Mouse (Mus musculus) heart, embryonic 14.5 days (tissue): ENCODE data around the gene Coq8a. TPM values are rescaled to one million over a fixed set of nuclear protein-coding genes. Genes with fewer than 3 reads are reported as not detected.
A peak's percentile ranks its signal among the peaks of the same experiment; 100 is the strongest.

Source experiments
- ATAC-seq: fragments of 200-750 bp; cut with Nextera tagmentation; 2 replicates; pipeline ENCODE4 v1.8.0; 2017; ENCODE audit warnings: low read depth, moderate TSS enrichment; ENCODE audit not compliant: insufficient number of reproducible peaks, insufficient read depth, low FRiP score
- H3K27ac ChIP-seq, 2 experiments: fragments of 200-500 bp in 1 of 2; fragments of 300-500 bp in 1 of 2; sonication (generic) in 1 of 2; replicated peaks in 1 of 2; 2 replicates each; pipeline ENCODE4 v1.5.1; 2012 to 2014; ENCODE audit warnings: low read depth in 2 of 2, low read length in 2 of 2, control low read depth in 1 of 2, mild to moderate bottlenecking in 1 of 2, mixed read lengths in 1 of 2; ENCODE audit not compliant: control insufficient read depth in 1 of 2, insufficient read depth in 1 of 2
- H3K27me3 ChIP-seq: fragments of 300-500 bp; sonication (generic); 2 replicates; pipeline ENCODE4 v1.6.1; 2014; ENCODE audit warnings: mild to moderate bottlenecking, low read length, control low read depth; ENCODE audit not compliant: control insufficient read depth, insufficient read depth
- H3K36me3 ChIP-seq: fragments of 300-500 bp; sonication (generic); 2 replicates; pipeline ENCODE4 v1.6.1; 2014; ENCODE audit warnings: mild to moderate bottlenecking, control low read depth, low read length, mixed read lengths; ENCODE audit not compliant: control insufficient read depth, insufficient read depth
- H3K4me1 ChIP-seq, 2 experiments: fragments of 200-500 bp in 1 of 2; fragments of 300-500 bp in 1 of 2; sonication (generic) in 1 of 2; 2 replicates each; pipeline ENCODE4 v1.6.1; 2012 to 2014; ENCODE audit warnings: low read length in 2 of 2, control low read depth in 1 of 2, mixed read lengths in 1 of 2; ENCODE audit not compliant: control insufficient read depth in 2 of 2, insufficient read depth in 2 of 2
- H3K4me2 ChIP-seq: fragments of 300-500 bp; sonication (generic); 2 replicates; pipeline ENCODE4 v1.6.1; 2014; ENCODE audit warnings: mild to moderate bottlenecking, low read length
- H3K4me3 ChIP-seq, 2 experiments: fragments of 200-500 bp in 1 of 2; fragments of 300-500 bp in 1 of 2; sonication (generic) in 1 of 2; 2 replicates each; pipeline ENCODE4 v1.5.1; 2012 to 2014; ENCODE audit warnings: low read length in 2 of 2, mild to moderate bottlenecking in 2 of 2, control low read depth in 1 of 2, low read depth in 1 of 2, moderate library complexity in 1 of 2; ENCODE audit not compliant: control insufficient read depth in 1 of 2, insufficient read depth in 1 of 2
- H3K9ac ChIP-seq: fragments of 300-500 bp; sonication (generic); 2 replicates; pipeline ENCODE4 v1.6.1; 2014; ENCODE audit warnings: mild to moderate bottlenecking, low read length
- H3K9me3 ChIP-seq: fragments of 300-500 bp; sonication (generic); 2 replicates; pipeline ENCODE4 v1.6.1; 2016; ENCODE audit warnings: low read length, control low read depth; ENCODE audit not compliant: control insufficient read depth
- WGBS: fragments of 180-500 bp; shearing (Covaris S2); extraction: QIAGEN DNeasy Blood & Tissue Kit; methylation state at CpG from one replicate; pipeline ENCODE4 v1.1.7; 2014; 5-methylcytosine and 5-hydroxymethylcytosine counted together
- polyA plus RNA-seq: library from polyadenylated mRNA; unstranded; fragments of >200 nt; fragmentation: Nextera tagmentation; extraction: Ambion mirVana; gene quantifications from 2 replicates; pipeline ENCODE4 v1.2.1, GENCODE M21; 2014

Coq8a gene
- polyA plus RNA-seq, 1 experiment from 2014 or later: 58.8 TPM

GRCm38 (mm10) chr1:180228854-180229253 is 29.5 kb upstream of the Coq8a start:
- Histone ChIP-seq H3K4me1 (peaks cover 6 to 11% of the 10 kb centered on the region in 2 experiments; a peak in 3 of 4 replicates), H3K4me2 (no peak overlapping the region), H3K27me3 (no peaks in the 10 kb centered on the region), H3K4me3 (no peak overlapping the region), H3K9ac (no peak overlapping the region), H3K27ac (no peak overlapping the region), H3K9me3 (0 out of 2 replicates have a peak, but pooled peaks cover 3% of the 10 kb centered on the region), H3K36me3 (peaks cover 6% of the 10 kb centered on the region; the same call in 1 of the 2 replicates)
- WGBS: 74% methylated on average over 12 of the region's 12 CpGs
- ATAC-seq: no peak

GRCm38 (mm10) chr1:180226766-180227165 is 27.4 kb upstream of the Coq8a start:
- Histone ChIP-seq H3K4me2 (peak overlapping the region; percentile 77), H3K4me3 (no peak overlapping the region), H3K27me3 (no peaks in the 10 kb centered on the region), H3K9me3 (0 out of 2 replicates have a peak, but pooled peaks cover 3% of the 10 kb centered on the region), H3K4me1 (peaks cover 6 to 11% of the 10 kb centered on the region in 2 experiments; a peak in 3 of 4 replicates), H3K9ac (peak overlapping the region; percentile 63; the same call in 1 of the 2 replicates), H3K27ac (no peak overlapping the region; a peak in 1 of 4 replicates), H3K36me3 (no peaks in the 10 kb centered on the region; the same call in 1 of the 2 replicates)
- 83% methylated on average over 3 of the region's 3 CpGs for WGBS
- no peak for ATAC-seq

GRCm38 (mm10) chr1:180226221-180226713 is 26.9 kb upstream of the Coq8a start:
- WGBS: 5% methylated on average over 12 of the region's 12 CpGs
- H3K27ac ChIP-seq: peak overlapping the region; percentile 4 to 66; a peak in 3 of 4 replicates
- H3K36me3 ChIP-seq: no peaks in the 10 kb centered on the region; the same call in 1 of the 2 replicates

GRCm38 (mm10) chr1:180225500-180226220 is 26.3 kb upstream of the Coq8a start:
- peak overlapping the region; percentile 77 for H3K4me2 ChIP-seq
- H3K27me3 ChIP-seq: no peaks in the 10 kb centered on the region
- peak overlapping the region; percentile 4 to 66; a peak in 3 of 4 replicates for H3K27ac ChIP-seq
- peaks cover 6 to 11% of the 10 kb centered on the region in 2 experiments; a peak in 3 of 4 replicates for H3K4me1 ChIP-seq
- H3K9me3 ChIP-seq: 0 out of 2 replicates have a peak, but pooled peaks cover 3% of the 10 kb centered on the region
- H3K36me3 ChIP-seq: no peaks in the 10 kb centered on the region; the same call in 1 of the 2 replicates
- ATAC-seq: peak; percentile 77
- peak overlapping the region; percentile 63 for H3K9ac ChIP-seq
- H3K4me3 ChIP-seq: peak overlapping the region; percentile 43 to 53
- WGBS: 13% methylated on average over 21 of the region's 21 CpGs

More at GRCm38 (mm10) chr1:180226221-180226713, 26.9 kb upstream of the Coq8a start:
- Histone ChIP-seq H3K9ac (peak overlapping the region; percentile 63), H3K4me1 (peaks cover 6 to 11% of the 10 kb centered on the region in 2 experiments; a peak in 3 of 4 replicates), H3K27me3 (no peaks in the 10 kb centered on the region), H3K4me2 (peak overlapping the region; percentile 77), H3K9me3 (0 out of 2 replicates have a peak, but pooled peaks cover 3% of the 10 kb centered on the region), H3K4me3 (peak overlapping the region; percentile 43 to 53)
- peak; percentile 51 for ATAC-seq

GRCm38 (mm10) chr1:180222007-180222406 is 22.6 kb upstream of the Coq8a start:
- ATAC-seq: no peak
- H3K9me3 ChIP-seq: no peaks in the 10 kb centered on the region
- no peak overlapping the region for H3K27ac ChIP-seq
- no peaks in the 10 kb centered on the region for H3K27me3 ChIP-seq
- H3K4me2 ChIP-seq: no peak overlapping the region
- peaks cover 6 to 11% of the 10 kb centered on the region in 2 experiments; a peak in 3 of 4 replicates for H3K4me1 ChIP-seq
- no peak overlapping the region for H3K4me3 ChIP-seq
- WGBS: 86% methylated on average over 1 of the region's 1 CpGs
- no peak overlapping the region for H3K9ac ChIP-seq
- no peaks in the 10 kb centered on the region for H3K36me3 ChIP-seq

GRCm38 (mm10) chr1:180220791-180221542 is 21.6 kb upstream of the Coq8a start:
- H3K4me2 ChIP-seq: no peak overlapping the region
- H3K9ac ChIP-seq: no peak overlapping the region
- no peaks in the 10 kb centered on the region for H3K27me3 ChIP-seq
- H3K27ac ChIP-seq: no peak overlapping the region
- ATAC-seq: no peak
- no peak overlapping the region for H3K4me3 ChIP-seq
- H3K36me3 ChIP-seq: no peaks in the 10 kb centered on the region
- H3K4me1 ChIP-seq: peaks cover 2 to 5% of the 10 kb centered on the region in 2 experiments; a peak in 2 of 4 replicates
- no peaks in the 10 kb centered on the region for H3K9me3 ChIP-seq
- WGBS: 85% methylated on average over 19 of the region's 19 CpGs

GRCm38 (mm10) chr1:180216541-180217276 is 17.3 kb upstream of the Coq8a start:
- Histone ChIP-seq H3K9me3 (no peaks in the 10 kb centered on the region), H3K27me3 (no peaks in the 10 kb centered on the region), H3K4me1 (no peaks in the 10 kb centered on the region), H3K4me3 (no peak overlapping the region), H3K4me2 (no peak overlapping the region), H3K27ac (no peak overlapping the region), H3K9ac (no peak overlapping the region), H3K36me3 (no peaks in the 10 kb centered on the region)
- ATAC-seq: no peak
- WGBS: 52% methylated on average over 5 of the region's 5 CpGs
